Comparison of ENCODE assay signal across 23 mouse cellular contexts in genomic region chr14:121473869-121474268, GRCm38 (mm10). TPM values are rescaled to one million over a fixed set of nuclear protein-coding genes. Genes with fewer than 3 reads are reported as not detected.
DNase-seq lines count a peak whose midpoint lies in the region; ATAC-seq and TF ChIP-seq lines count a peak whose summit lies in the region.
"Had no signal": no experiment of that assay in that cellular context is flagged by ENCODE, and none has a peak within 500 bp of the region (broad histone marks: within the 10 kb centered on the region; RNA-seq: fewer than 3 reads in every experiment).

No protein-coding gene starts in this region.

- ATAC-seq in intestine, postnatal 0 days, result no peak
- no peak for ATAC-seq in intestine, embryonic 16.5 days
- ATAC-seq in kidney, postnatal 0 days (replicated peaks; ENCODE audit: low FRiP score, low read depth), result no peak
- ATAC-seq: activated CD4-positive, CD25-positive, alpha-beta regulatory T cell, adult 4 months; forebrain, embryonic 15.5 days; Patski had no signal

- H3K4me1 ChIP-seq in intestine, postnatal 0 days (replicated peaks; ENCODE audit: control insufficient read depth, insufficient read depth, low read length), result peaks cover 10% of the 10 kb centered on the region; the same call in 1 of the 2 replicates
- no peaks in the 10 kb centered on the region for H3K4me1 ChIP-seq in intestine, embryonic 16.5 days (ENCODE audit: control insufficient read depth, insufficient read depth, low read length)
- H3K4me1 ChIP-seq in kidney, postnatal 0 days (replicated peaks; ENCODE audit: insufficient read depth, low read length), result no peaks in the 10 kb centered on the region
- H3K4me1 ChIP-seq: embryonic facial prominence, embryonic 12.5 days; forebrain, embryonic 15.5 days; hindbrain, embryonic 13.5 days had no signal

- H3K27ac ChIP-seq in intestine, postnatal 0 days (ENCODE audit: low read depth, low read length), result no peak overlapping the region
- no peak overlapping the region for H3K27ac ChIP-seq in intestine, embryonic 16.5 days (ENCODE audit: low read length)
- no peak overlapping the region for H3K27ac ChIP-seq in kidney, postnatal 0 days
- H3K27ac ChIP-seq: embryonic facial prominence, embryonic 12.5 days; forebrain, embryonic 15.5 days; hindbrain, embryonic 13.5 days had no signal

- no peaks in the 10 kb centered on the region for H3K9me3 ChIP-seq in intestine, postnatal 0 days (ENCODE audit: control insufficient read depth)
- H3K9me3 ChIP-seq in intestine, embryonic 16.5 days (ENCODE audit: control insufficient read depth, low read length), result no peaks in the 10 kb centered on the region
- no peaks in the 10 kb centered on the region for H3K9me3 ChIP-seq in kidney, postnatal 0 days (replicated peaks; ENCODE audit: low read length)
- H3K9me3 ChIP-seq: embryonic facial prominence, embryonic 12.5 days; forebrain, embryonic 15.5 days; heart, embryonic 12.5 days; hindbrain, embryonic 13.5 days had no signal

- no peaks in the 10 kb centered on the region for H3K27me3 ChIP-seq in intestine, postnatal 0 days (replicated peaks; ENCODE audit: control insufficient read depth, insufficient read depth, low read length)
- H3K27me3 ChIP-seq in intestine, embryonic 16.5 days (replicated peaks; ENCODE audit: control insufficient read depth, insufficient read depth, low read length), result no peaks in the 10 kb centered on the region
- H3K27me3 ChIP-seq in kidney, postnatal 0 days (ENCODE audit: insufficient read depth, low read length), result no peaks in the 10 kb centered on the region
- H3K27me3 ChIP-seq: embryonic facial prominence, embryonic 12.5 days; forebrain, embryonic 15.5 days; heart, embryonic 12.5 days; hindbrain, embryonic 13.5 days; Patski had no signal

- no peak overlapping the region for H3K4me2 ChIP-seq in intestine, postnatal 0 days (replicated peaks; ENCODE audit: low read depth)
- H3K4me2 ChIP-seq in intestine, embryonic 16.5 days (ENCODE audit: low read depth, low read length), result no peak overlapping the region
- no peak overlapping the region for H3K4me2 ChIP-seq in kidney, postnatal 0 days (ENCODE audit: low read length)
- H3K4me2 ChIP-seq: embryonic facial prominence, embryonic 12.5 days; forebrain, embryonic 15.5 days; heart, embryonic 12.5 days; hindbrain, embryonic 13.5 days had no signal

- no peak overlapping the region for H3K4me3 ChIP-seq in intestine, postnatal 0 days (ENCODE audit: low read depth, low read length)
- no peak overlapping the region for H3K4me3 ChIP-seq in intestine, embryonic 16.5 days (ENCODE audit: low read length)
- no peak overlapping the region for H3K4me3 ChIP-seq in kidney, postnatal 0 days (replicated peaks; ENCODE audit: low read depth, low read length)
- H3K4me3 ChIP-seq: embryonic facial prominence, embryonic 12.5 days; forebrain, embryonic 15.5 days; heart, embryonic 12.5 days; hindbrain, embryonic 13.5 days had no signal

- peak; percentile 25; the same call in 1 of the 2 replicates for TF ChIP-seq CTCF in intestine, postnatal 0 days (IDR thresholded peaks at IDR 0.05; ENCODE audit: low read depth)
- TF ChIP-seq CTCF in kidney, postnatal 0 days (IDR thresholded peaks at IDR 0.05; ENCODE audit: low read depth), result 0 out of 2 replicates have a peak, but pooled peaks have one; percentile 10

- H3K9ac ChIP-seq in intestine, postnatal 0 days (ENCODE audit: low read depth, low read length), result no peak overlapping the region
- H3K9ac ChIP-seq in intestine, embryonic 16.5 days (ENCODE audit: low read depth, low read length), result no peak overlapping the region
- H3K9ac ChIP-seq in kidney, postnatal 0 days (ENCODE audit: low read depth, low read length), result no peak overlapping the region
- H3K9ac ChIP-seq: embryonic facial prominence, embryonic 12.5 days; forebrain, embryonic 15.5 days; heart, embryonic 12.5 days; hindbrain, embryonic 13.5 days had no signal

- peak; percentile 26 for DNase-seq in adrenal gland, adult 2 months
- DNase-seq in adrenal gland, postnatal 25 days, result no peak
- DNase-seq in kidney, postnatal 0 days (ENCODE audit: low spot score), result no peak
- no peak for DNase-seq in kidney, postnatal 4 days
- no peak for DNase-seq in thymus, postnatal 4 days
- DNase-seq: adrenal gland, postnatal 10 days; cerebellum, adult 11-12 months; cerebellum, adult 9-10 months; cerebellum, postnatal 25 days; gastrocnemius, postnatal 36 days; heart, adult 18-20 months had no signal

- WGBS in intestine, postnatal 0 days, result 56% methylated on average over 4 of the region's 4 CpGs
- WGBS in intestine, embryonic 16.5 days, result 65% methylated on average over 4 of the region's 4 CpGs
- WGBS in kidney, postnatal 0 days, result 68% methylated on average over 4 of the region's 4 CpGs

- no peaks in the 10 kb centered on the region; the same call in 1 of the 2 replicates for H3K36me3 ChIP-seq in intestine, postnatal 0 days (ENCODE audit: control insufficient read depth, insufficient read depth)
- H3K36me3 ChIP-seq in intestine, embryonic 16.5 days (ENCODE audit: control insufficient read depth, insufficient read depth, low read length), result no peaks in the 10 kb centered on the region
- no peaks in the 10 kb centered on the region for H3K36me3 ChIP-seq in kidney, postnatal 0 days (ENCODE audit: insufficient read depth, low read length)
- H3K36me3 ChIP-seq: embryonic facial prominence, embryonic 12.5 days; forebrain, embryonic 15.5 days; heart, embryonic 12.5 days; hindbrain, embryonic 13.5 days had no signal

RNA-seq across cellular contexts. Expression of gene Slc15a1, which starts 31.2 kb away (rescaled TPM):
- under 1 TPM; 0.09 to 0.10 TPM for total RNA-seq in adrenal gland, adult 2 months (2021)
- polyA plus RNA-seq in adrenal gland, adult 2 months (2012; rRNA removed), result 0.06 and 0.09 TPM in 2 replicates
- total RNA-seq in adrenal gland, postnatal 25 days (2021), result not detected in 2 replicates
- polyA plus RNA-seq in intestine, postnatal 0 days (2015; fragmentation: Nextera tagmentation; extraction: Ambion mirVana), result 37.8 and 41.3 TPM in 2 replicates
- 12.6 and 18.7 TPM in 2 replicates for polyA plus RNA-seq in intestine, embryonic 16.5 days (2015; fragmentation: Nextera tagmentation; extraction: Ambion mirVana)
- 0.74 and 1.2 TPM in 2 replicates for polyA plus RNA-seq in kidney, postnatal 0 days (2015; fragmentation: Nextera tagmentation; extraction: Ambion mirVana)
- total RNA-seq: gastrocnemius, adult 8-10 months; gastrocnemius, postnatal 36 days; heart, adult 18-20 months; hematopoietic stem cell, adult 5-6 weeks had no signal
- polyA plus RNA-seq: C2C12; forebrain, embryonic 11.5 days; forebrain, embryonic 15.5 days; heart, embryonic 12.5 days; hindbrain, embryonic 13.5 days had no signal
